Mouse (Mus musculus): ENCODE measurements around the gene Raph1.
"Not testable (repeated sequence)": the region's sequence is repeated elsewhere in the genome, so short reads cannot be mapped to it uniquely, and the experiment has no call there.

Raph1 gene

DNA sequence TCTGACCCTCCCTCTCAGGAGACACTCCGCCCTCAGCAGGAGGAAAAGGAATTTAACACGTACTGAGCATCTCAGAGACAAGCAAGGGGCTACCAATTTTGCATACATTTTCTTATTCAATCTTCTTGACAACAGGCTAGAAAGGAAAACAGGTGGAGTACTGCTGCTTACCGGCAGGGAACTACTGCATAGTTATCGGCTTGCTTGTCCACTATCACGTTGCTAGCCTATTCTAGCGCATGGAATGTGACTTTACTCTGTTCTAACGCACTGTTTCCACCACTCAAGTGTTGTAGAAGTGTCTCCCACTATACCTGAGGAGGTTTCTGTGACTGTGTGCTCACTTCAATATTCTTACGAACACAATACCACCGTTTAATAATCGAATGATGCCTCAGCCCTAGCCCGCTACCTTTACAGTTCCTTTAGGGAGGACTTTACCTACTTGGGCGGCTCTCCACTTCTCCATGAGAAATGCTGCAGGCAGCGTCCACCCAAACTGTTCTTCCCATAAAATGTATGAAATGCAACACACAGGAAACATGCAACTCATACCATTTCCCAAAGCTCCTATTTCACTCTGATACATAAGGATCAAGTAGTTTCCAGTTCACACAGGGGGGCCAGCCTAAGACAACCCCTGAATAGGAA is 1.5 kb downstream of the Raph1 start:
- no peak for DNase-seq (ENCODE audit: low spot score in 2 of 2)

DNA sequence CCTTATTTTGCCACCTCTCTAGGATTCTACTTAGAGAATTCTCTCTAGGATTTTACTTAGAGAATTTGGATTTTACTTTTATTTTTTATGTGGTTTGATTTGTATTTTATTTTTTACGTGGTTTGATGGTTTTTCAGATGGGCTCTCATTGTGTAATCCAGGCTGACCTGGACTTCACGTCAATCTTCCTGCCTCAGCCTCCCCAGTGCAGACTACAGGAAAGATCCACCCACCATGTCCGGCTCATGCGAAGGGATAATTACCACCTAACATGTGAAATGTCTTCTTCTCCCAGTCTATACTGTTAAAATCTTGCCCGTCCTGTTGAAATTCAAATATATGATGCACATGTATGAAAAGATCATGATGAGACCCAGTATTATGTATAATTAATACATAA is 2.2 kb downstream of the Raph1 start:
- DNase-seq (ENCODE audit: low spot score in 2 of 2) = no peak

GRCm38 (mm10) chr1:60563021-60563420 is 3.9 kb downstream of the Raph1 start:
- no peak for DNase-seq (ENCODE audit: low spot score in 2 of 2)

DNA sequence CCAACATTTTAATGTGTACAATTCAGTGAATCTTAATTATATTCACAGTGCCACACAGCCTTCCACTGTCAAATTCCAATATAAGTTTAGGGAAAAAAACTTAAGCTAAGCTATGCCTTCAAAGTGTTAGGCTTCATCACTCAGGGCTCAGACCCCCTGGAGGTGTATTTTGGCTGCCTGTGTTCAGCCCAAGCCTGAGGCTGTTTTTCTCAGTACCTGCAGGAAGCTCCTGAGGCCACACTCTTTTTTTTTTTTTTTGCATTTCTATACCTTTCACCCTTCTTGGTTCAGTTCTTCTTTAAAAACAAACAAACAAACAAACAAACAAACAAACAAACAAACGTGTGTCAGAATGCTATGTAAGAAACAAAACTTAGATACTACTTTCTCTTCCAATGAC is 23.2 kb downstream of the Raph1 start:
- no peak for DNase-seq (ENCODE audit: low spot score in 2 of 2)

DNA sequence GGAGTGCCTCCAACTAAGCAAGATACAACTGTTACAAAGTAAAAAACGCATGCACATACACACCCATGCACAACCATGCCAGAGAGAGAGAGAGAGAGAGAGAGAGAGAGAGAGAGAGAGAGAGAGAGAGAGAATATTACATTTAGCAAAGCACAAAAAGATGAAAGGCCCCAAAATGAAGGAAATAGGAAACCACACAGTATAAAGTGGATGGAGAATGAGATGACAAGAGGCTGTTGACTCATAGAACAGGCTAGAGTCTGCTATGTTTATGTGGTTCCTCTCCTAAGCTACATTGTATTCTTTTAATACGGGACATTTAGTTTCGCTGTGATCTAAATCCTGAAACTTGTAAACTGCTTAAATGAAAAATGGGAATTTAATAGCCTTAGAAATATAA is 27.6 kb downstream of the Raph1 start:
- no peak for DNase-seq (ENCODE audit: low spot score in 2 of 2)

- DNase-seq (ENCODE audit: low spot score in 2 of 2) = no peak
Measured at GRCm38 (mm10) chr1:60534932-60535331, 32.0 kb downstream of the Raph1 start.

GRCm38 (mm10) chr1:60530636-60531035 is 36.3 kb downstream of the Raph1 start:
- DNase-seq (ENCODE audit: low spot score in 2 of 2) = no peak

DNA sequence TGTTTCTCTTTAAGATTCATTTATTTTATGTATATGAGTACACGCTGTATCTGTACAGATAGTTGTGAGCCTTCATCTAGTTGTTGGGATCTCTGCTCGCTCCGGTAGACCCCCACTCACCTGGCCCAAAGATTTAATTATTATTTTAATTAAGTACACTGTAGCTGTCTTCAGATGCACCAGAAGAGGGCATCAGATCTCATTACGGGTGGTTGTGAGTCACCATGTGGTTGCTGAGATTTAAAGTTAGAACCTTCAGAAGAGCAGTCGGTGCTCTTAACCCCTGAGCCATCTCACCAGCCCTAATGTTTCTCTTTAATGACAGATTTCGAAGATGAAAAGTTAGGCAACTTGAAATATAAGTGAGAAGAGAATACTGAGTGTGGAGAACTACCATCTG is 36.8 kb downstream of the Raph1 start:
- DNase-seq (ENCODE audit: low spot score in 2 of 2) = no peak

DNA sequence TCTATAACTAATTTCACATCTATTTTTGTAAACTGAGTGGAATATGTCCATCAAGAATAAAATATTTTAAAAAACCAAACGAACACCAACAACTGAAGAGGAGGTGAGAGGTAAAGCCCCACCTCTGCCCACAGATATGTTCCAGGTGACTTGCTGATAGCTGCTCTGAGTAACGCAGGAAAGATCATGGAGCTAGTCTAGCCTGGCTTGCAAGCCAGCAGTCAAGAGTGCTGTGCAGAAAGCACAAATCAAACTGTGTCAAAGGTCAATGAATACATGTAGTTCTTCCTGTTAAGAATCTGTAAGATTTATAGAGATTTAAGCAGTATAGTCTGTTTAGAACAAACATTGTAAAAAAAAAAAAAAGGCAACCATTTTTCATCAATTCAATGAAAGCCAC is 56.3 kb downstream of the Raph1 start:
- DNase-seq (ENCODE audit: low spot score in 2 of 2) = no peak

DNA sequence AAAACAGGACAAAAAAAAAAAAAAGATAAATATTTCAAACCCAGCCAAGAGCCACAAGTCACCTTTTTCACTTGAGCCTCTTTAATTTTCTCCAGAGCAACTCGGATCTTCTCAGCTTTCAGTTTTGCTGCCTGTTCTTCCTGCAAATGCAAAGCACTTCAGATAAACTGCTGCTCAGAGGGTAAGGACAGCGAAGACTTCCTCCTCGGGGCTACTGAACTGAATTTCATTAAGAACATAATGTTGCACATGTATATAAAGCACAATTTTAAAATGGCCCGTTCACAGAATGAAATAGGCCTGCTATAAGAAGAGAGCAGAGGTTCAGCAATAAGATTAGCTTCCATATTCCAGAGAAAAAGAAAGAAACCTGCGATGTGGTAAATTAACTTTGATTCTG is 63.4 kb downstream of the Raph1 start:
- no peak for DNase-seq (ENCODE audit: low spot score in 2 of 2)

DNA sequence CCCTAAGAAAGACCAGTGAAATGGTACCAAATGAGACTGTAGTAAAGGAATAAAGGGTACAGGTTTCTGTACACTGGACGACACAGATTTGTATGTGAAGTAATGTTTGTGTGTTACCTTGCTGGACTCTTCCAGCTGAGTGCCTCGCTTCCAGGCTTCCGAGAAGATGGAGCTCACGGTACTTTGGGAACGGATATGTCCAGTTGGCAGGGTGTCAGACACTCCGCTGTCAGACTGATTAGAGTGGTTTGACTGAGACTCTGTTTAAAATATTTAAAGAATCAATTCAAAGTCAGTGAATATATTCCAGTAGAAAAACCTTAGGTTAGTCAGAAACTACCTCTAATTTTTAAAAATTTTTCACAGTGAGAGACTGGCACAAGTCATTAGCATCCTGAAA is 73.5 kb downstream of the Raph1 start:
- no peak for DNase-seq (ENCODE audit: low spot score in 2 of 2)

GRCm38 (mm10) chr1:60492404-60492803 is 74.5 kb downstream of the Raph1 start:
- DNase-seq (ENCODE audit: low spot score in 2 of 2) = no peak

DNA sequence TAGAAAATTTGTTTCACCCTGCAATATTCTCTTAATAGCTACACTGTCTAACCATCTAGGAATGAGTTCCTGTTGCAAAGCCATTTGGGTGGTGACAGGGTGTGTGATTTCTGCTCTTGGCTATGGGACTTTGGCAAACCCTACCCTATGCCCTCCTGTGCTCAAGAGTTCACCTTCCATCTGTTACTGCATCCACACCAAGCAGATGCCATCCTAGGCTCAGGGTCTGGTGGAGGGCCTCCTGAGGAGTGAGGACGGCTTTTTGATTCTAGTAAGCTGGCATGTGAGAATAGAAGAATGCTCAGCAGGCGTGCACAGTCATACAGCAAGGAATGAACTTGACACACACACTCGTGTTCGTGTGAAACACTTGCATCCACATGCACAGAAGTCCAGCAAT is 76.4 kb downstream of the Raph1 start:
- DNase-seq (ENCODE audit: low spot score in 2 of 2) = no peak

- DNase-seq (ENCODE audit: low spot score in 2 of 2) = no peak
Measured at GRCm38 (mm10) chr1:60489660-60490059, 77.2 kb downstream of the Raph1 start.

GRCm38 (mm10) chr1:60488635-60489034 is 78.3 kb downstream of the Raph1 start:
- no peak for DNase-seq (ENCODE audit: low spot score in 2 of 2)

DNA sequence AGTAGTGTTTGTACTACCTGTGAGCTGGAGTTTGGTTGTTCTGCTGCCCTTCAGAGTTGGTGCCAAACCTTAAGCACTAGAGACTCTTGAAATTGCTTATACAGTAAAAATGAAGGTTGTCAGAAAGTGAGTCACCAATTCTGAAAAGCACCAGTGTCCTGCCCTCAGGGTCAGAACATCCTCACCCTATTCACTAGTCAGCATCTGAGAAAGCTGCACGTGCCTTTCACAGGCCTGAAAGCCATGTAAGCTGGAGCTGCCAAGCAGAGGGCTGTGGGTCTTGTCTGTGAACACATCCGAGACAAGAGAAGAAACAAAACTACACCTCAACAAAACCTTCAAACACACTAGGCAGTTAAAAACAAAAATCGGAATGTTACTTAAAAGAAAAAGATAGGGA is 81.3 kb downstream of the Raph1 start:
- DNase-seq (ENCODE audit: low spot score in 2 of 2) = no peak

DNA sequence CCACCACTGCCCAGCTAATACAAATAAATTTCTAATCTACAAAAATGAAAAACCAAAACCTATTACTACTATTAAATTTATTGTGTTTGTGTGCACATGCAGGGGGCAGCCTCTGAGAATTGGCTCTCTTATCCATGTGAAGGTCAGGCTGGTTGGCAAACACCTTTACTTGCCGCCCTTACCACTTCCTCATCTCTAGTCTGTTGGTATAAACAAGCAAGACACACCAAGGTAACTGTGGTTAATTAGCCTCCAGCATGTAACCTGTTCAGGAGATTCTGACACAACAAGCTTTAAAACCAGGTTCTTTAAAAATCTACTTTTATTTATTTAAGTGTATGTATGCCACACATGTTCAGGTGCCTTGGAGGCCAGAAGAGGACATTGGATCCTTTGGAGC is 84.0 kb downstream of the Raph1 start:
- DNase-seq (ENCODE audit: low spot score in 2 of 2) = no peak

- no peak for DNase-seq (ENCODE audit: low spot score in 2 of 2)
Measured at GRCm38 (mm10) chr1:60481561-60481960, 85.3 kb downstream of the Raph1 start.

- DNase-seq (ENCODE audit: low spot score in 2 of 2) = no peak
Measured at GRCm38 (mm10) chr1:60470541-60470940, 96.4 kb downstream of the Raph1 start.

GRCm38 (mm10) chr1:60469491-60469890 is 97.4 kb downstream of the Raph1 start:
- no peak for DNase-seq (ENCODE audit: low spot score in 2 of 2)

DNA sequence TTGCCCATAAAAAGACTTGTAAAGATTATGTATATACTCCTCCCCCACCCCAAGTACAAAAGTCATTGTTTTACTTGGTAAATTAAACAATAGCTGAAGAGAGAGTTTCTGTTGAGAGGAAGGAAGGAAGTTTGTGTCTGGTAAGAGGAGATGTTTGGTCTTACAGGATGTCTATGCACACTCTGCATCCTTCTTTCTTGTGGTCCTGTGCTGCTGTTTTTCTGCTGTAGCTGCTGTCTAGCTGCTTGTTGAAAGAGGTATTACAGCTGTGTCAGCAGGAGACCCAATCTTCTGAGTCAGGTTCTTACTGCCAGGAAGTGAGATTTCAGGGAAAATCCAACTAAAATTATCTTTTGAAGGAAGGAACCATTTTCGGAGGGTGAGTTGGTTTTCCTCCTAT is 106.3 kb downstream of the Raph1 start:
- DNase-seq (ENCODE audit: low spot score in 2 of 2) = no peak

DNA sequence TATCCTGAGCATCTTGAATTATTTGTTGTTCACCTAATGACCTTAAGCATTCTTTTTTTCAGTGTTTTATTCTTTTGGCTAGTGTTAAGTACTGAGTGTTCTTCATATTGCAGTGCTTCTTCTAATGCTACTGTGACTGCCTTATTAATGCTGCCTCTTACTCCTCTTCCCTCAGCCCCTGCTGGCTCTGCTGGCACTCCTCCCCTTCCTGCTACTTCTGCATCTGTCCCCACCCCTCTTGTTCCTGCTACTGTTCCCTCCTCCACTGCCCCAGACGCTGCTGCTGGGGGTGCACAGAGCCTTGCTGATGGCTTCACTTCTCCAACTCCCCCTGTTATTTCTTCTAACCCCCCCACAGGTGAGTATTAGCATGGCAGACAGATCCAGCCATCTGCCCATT is 117.0 kb downstream of the Raph1 start:
- DNase-seq (ENCODE audit: low spot score in 2 of 2) = no peak

DNA sequence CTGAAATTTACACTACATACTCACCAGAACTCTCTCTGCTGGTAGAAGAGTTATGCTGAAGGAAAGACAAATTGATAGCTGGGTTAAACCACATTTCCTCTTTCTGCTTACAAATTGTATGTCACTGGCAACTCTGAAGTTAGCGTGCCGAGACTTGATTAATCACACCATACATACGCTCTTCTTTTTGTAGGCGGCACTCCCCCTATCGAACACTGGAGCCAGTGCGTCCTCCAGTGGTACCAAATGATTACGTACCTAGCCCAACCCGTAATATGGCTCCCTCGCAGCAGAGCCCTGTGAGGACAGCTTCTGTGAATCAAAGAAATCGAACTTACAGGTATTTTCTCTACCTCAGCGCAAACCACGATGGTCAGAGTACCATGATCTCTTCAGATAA is 119.8 kb downstream of the Raph1 start:
- no peak for DNase-seq (ENCODE audit: low spot score in 2 of 2)

- DNase-seq (ENCODE audit: low spot score in 2 of 2) = not testable (repeated sequence)
Measured at GRCm38 (mm10) chr1:60441438-60441837, 125.5 kb downstream of the Raph1 start.

Measured in urinary bladder, postnatal 4 days (tissue).